Mouse (Mus musculus): ENCODE measurements around the gene Gm27021.

Gm27021 gene

DNA sequence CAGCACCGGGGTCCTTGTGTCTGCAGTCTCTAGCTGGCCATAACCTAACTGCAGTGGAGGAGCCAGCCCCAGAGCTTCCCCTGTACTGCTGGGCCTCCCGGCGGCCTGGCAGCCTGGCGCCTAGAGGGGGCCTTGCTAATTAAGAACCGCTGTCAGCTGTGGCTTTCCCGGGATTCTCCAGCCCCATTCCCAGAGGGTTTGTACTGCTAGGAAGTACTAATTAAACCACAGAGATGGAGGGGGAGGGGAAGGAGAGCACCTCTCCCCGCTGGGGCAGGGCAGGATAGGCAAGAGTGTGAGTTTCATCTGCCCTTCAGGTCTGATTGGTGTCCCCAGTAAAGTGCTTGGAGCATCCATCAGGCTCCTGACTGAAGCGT lies 104.5 kb downstream of the Gm27021 start:
- no peak for DNase-seq

DNA sequence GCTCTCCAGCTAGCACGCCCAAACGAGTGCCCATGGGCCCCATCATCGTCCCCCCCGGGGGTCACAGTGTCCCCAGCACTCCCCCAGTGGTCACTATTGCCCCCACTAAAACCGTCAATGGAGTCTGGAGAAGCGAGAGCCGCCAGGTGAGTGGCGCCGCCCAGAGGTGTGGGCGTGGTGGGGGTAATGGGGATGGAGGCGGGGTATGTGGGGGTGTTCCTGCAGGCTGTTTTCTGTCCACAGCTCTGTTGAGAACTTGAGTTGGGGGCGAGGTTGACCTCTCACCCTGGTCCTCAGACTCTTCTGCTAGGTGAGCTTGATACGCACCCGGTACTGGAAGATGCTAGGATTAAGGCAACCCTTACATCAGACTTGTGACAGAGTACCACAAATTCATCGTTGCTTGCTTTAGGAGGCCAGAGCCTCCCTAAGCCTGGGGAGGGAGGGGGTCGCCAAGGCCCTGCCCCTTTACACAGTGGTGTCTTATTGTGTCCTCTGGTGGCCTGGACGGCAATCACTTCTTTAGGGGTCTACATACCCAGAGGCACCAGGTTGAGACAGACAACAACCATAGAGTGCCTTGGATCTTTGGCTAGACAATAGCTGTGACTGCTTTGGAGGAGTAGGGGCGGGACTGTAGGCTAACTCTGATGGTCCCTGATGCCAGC lies 105.1 kb downstream of the Gm27021 start:
- DNase-seq: no peak

DNA sequence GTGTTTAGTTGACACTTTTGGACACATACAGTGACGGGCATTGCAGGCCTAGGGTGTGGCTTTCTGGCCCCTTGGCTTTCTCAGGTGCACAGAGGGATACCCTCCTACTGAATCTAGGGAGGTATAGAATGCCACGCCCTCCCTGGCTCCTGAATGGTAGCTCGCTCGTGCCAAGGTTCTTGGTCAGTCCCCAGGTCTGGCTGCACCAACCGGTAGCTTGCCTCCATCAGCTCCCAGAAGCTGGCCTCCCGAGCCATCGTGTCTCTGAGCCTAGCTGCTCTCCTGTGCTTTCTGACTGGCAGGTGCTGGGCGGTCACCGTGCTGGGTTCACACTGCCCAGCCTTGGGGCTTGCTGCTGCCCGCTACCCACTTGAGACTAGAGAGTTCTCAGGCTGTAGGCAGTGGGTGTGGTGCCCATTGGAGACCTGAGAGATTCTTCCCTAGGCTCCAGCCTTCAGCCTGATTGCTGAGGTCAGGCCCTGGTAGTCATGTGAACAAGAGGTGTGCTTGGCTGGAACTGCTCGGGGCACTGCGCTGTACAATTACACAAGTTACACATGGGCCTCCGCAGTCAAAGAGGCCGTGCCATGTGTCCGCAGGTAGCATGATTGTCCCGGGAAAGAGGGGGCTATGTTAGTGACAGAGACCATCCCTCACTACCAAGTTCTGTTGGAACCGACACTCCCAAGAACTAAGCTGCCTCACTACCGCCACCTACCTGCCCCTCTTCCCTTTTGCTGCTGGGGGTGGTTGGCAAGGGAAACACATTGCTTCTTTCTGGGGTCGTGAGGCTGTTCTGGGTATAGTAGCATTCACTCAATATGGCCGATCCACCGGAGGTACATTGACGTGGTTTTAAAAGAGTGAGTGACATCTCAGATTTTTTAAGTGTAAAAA lies 106.1 kb downstream of the Gm27021 start:
- peak; percentile 62 for DNase-seq

DNA sequence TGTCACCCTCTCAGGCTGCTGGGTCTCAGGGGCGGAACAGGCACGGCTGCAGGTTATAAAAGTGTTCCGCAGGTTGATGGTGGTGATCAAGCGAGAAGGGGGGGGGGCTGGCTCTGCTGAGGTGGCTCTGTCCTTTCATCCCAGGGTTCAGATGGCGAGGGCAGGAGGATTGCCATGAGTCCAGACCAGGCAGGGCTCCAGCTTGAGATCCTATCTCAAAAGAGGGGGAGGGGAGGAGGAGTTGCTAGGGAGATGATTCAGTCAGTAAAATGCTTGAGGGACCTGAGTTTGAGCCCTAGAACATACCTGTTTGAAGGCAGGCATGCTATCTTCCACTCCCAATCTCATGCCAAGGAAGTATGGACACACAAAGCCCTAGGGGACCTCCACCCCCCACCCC lies 107.3 kb downstream of the Gm27021 start:
- DNase-seq: no peak

DNA sequence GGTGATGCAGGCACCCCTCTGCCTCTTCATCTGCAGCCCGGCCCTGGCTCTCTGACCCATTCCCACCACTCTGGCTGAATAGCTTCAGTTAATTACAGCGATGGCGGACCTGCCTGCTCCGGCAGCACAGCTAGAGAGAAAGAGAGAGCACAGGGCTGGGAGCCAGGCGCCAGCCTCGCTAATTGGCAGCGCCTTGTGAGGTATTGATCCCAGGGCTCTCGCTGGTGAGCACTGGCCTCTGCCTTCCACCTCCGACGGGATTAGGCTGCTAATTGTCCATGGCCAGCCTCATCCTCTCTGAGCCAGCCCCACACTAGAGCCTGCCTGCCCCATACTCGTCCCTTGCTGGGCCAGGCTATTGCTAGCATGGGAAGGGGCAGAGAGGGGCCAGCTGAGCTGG lies 108.2 kb downstream of the Gm27021 start:
- no peak for DNase-seq
